Mouse (Mus musculus) myocyte (in vitro differentiated cells): ENCODE results near the gene Cdca3. TPM values are rescaled to one million over a fixed set of nuclear protein-coding genes. Genes with fewer than 3 reads are reported as not detected.
"Not testable (repeated sequence)": the region's sequence is repeated elsewhere in the genome, so short reads cannot be mapped to it uniquely, and the experiment has no call there.

ENCODE experiments used
- H3K27me3 ChIP-seq: one replicate; pipeline ENCODE4 v1.6.1; 2011; ENCODE audit not compliant: control insufficient read depth, insufficient read depth, insufficient read length
- H3K36me3 ChIP-seq: one replicate; pipeline ENCODE4 v1.6.1; 2011; ENCODE audit not compliant: control insufficient read depth, insufficient read depth
- H3K4me2 ChIP-seq: one replicate; pipeline ENCODE4 v1.6.1; 2011; ENCODE audit warnings: low read depth, control low read depth
- H3K4me3 ChIP-seq: one replicate; pipeline ENCODE4 v1.5.1; 2011; ENCODE audit warnings: mild to moderate bottlenecking, control low read depth, moderate library complexity
- H3K79me2 ChIP-seq: one replicate; pipeline ENCODE4 v1.6.1; 2011; ENCODE audit not compliant: control insufficient read depth, insufficient read depth
- H3ac ChIP-seq: one replicate; pipeline ENCODE4 v1.6.1; 2011; ENCODE audit not compliant: control insufficient read depth, insufficient read length
- CEBPB ChIP-seq: IDR thresholded peaks from 2 replicates; pipeline ENCODE4 v1.6.1; 2011; ENCODE audit warnings: mild to moderate bottlenecking, moderate library complexity; ENCODE audit not compliant: poor library complexity, insufficient read depth, severe bottlenecking
- E2F4 ChIP-seq: IDR thresholded peaks from one replicate; pipeline ENCODE4 v1.6.1; 2011; ENCODE audit warnings: mild to moderate bottlenecking, control low read depth, moderate library complexity; ENCODE audit not compliant: insufficient read depth
- MAX ChIP-seq: IDR thresholded peaks from one replicate; pipeline ENCODE4 v1.6.1; 2011; ENCODE audit warnings: low read depth, mild to moderate bottlenecking, control low read depth
- MYOD1 ChIP-seq, 3 experiments: IDR thresholded peaks; one replicate each; pipeline ENCODE4 v1.6.1; 2011; ENCODE audit warnings: control low read depth in 2 of 3, low read depth in 2 of 3, mild to moderate bottlenecking in 2 of 3, moderate library complexity in 1 of 3; ENCODE audit not compliant: insufficient read length in 2 of 3, control insufficient read depth in 1 of 3
- MYOG ChIP-seq, 3 experiments: IDR thresholded peaks; one replicate each; pipeline ENCODE4 v1.6.1; 2011; ENCODE audit warnings: control low read depth in 2 of 3, low read depth in 2 of 3, mild to moderate bottlenecking in 2 of 3; ENCODE audit not compliant: insufficient read length in 2 of 3, control insufficient read depth in 1 of 3, insufficient read depth in 1 of 3
- POLR2A ChIP-seq: IDR thresholded peaks from one replicate; pipeline ENCODE4 v1.6.1; 2011; ENCODE audit warnings: low read depth, mild to moderate bottlenecking, control low read depth, moderate library complexity; ENCODE audit not compliant: insufficient read length
- POLR2AphosphoS2 ChIP-seq: IDR thresholded peaks from one replicate; pipeline ENCODE4 v1.6.1; 2011; ENCODE audit warnings: low read depth, control low read depth; ENCODE audit not compliant: insufficient read length
- REST ChIP-seq: IDR thresholded peaks from one replicate; pipeline ENCODE4 v1.6.1; 2011; ENCODE audit warnings: mild to moderate bottlenecking, control low read depth, moderate library complexity; ENCODE audit not compliant: insufficient read depth, insufficient read length
- SRF ChIP-seq: IDR thresholded peaks from one replicate; pipeline ENCODE4 v1.6.1; 2011; ENCODE audit warnings: low read depth; ENCODE audit not compliant: control insufficient read depth, insufficient read length
- TCF12 ChIP-seq: IDR thresholded peaks from one replicate; pipeline ENCODE4 v1.6.1; 2011; ENCODE audit warnings: mild to moderate bottlenecking, control low read depth; ENCODE audit not compliant: poor library complexity, insufficient read depth, severe bottlenecking
- TCF3 ChIP-seq: IDR thresholded peaks from one replicate; pipeline ENCODE4 v1.6.1; 2011; ENCODE audit warnings: low read depth, control low read depth; ENCODE audit not compliant: insufficient read length
- USF1 ChIP-seq: IDR thresholded peaks from one replicate; pipeline ENCODE4 v1.6.1; 2011; ENCODE audit warnings: low read depth, mild to moderate bottlenecking, control low read depth, moderate library complexity
- polyA plus RNA-seq: library from polyadenylated mRNA; unstranded; fragments of >200 nt; fragmentation: generic; extraction: Trizol; gene quantifications from one replicate; pipeline ENCODE4 v1.2.1, GENCODE M21; 2012; ENCODE audit warnings: missing spikeins

The Cdca3 gene
- polyA plus RNA-seq, 1 experiment, result 28.8 TPM

- TF ChIP-seq TCF12, result no peak
- TF ChIP-seq TCF3, result no peak
- TF ChIP-seq MYOG (IDR thresholded peaks at IDR 0.05; ENCODE audit: control insufficient read depth in 1 of 3, insufficient read depth in 1 of 3, insufficient read length in 2 of 3, low read depth in 2 of 3), result no peak
- TF ChIP-seq MAX, result no peak
- TF ChIP-seq POLR2A, result no peak
- no peak for TF ChIP-seq POLR2AphosphoS2
- no peak for TF ChIP-seq REST
- TF ChIP-seq MYOD1 (IDR thresholded peaks at IDR 0.05; ENCODE audit: control insufficient read depth in 1 of 3, insufficient read length in 2 of 3, low read depth in 2 of 3), result no peak
- no peak for TF ChIP-seq E2F4
- no peak for TF ChIP-seq CEBPB
- TF ChIP-seq SRF, result no peak
- no peak for TF ChIP-seq USF1
- peak overlapping the region; percentile 12 for H3K4me2 ChIP-seq
- no peaks in the 10 kb centered on the region for H3K79me2 ChIP-seq
- H3K36me3 ChIP-seq, result no peaks in the 10 kb centered on the region
- H3K27me3 ChIP-seq, result no peaks in the 10 kb centered on the region
- no peak overlapping the region for H3ac ChIP-seq
- H3K4me3 ChIP-seq, result no peak overlapping the region
These were observed 33.6 kb upstream of the Cdca3 start for GRCm38 (mm10) chr6:124795781-124796180.

DNA sequence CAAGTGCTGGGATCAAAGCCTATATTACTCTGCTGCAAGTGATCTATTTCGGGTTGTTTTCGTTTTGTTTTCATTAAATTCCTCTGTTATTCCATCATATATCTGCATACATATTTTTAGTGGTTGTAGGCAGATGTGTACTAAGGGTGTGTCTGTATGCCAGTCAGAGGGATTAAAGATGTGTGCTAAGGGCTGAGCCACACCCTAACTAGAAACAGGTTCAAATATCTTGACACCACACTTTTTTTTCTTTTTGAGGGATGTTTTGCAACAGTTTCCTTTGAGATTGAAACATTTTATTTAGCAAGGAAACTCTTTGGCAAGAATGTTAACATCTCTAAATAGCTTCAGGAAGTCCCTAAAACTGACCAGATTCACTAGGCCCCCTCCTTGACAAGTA is 33.1 kb upstream of the Cdca3 start:
- Histone ChIP-seq H3K79me2 (no peaks in the 10 kb centered on the region), H3K27me3 (no peaks in the 10 kb centered on the region), H3K4me3 (no peak overlapping the region), H3K36me3 (no peaks in the 10 kb centered on the region), H3K4me2 (peak overlapping the region; percentile 12), H3ac (no peak overlapping the region)
- TF ChIP-seq CEBPB (0 out of 2 replicates have a peak, but pooled peaks have one; percentile 54), POLR2A (no peak)

GRCm38 (mm10) chr6:124802400-124802799 is 26.9 kb upstream of the Cdca3 start:
- H3K4me2 ChIP-seq, H3K27me3 ChIP-seq, H3K79me2 ChIP-seq, H3ac ChIP-seq, H3K36me3 ChIP-seq, H3K4me3 ChIP-seq: not testable (repeated sequence)

DNA sequence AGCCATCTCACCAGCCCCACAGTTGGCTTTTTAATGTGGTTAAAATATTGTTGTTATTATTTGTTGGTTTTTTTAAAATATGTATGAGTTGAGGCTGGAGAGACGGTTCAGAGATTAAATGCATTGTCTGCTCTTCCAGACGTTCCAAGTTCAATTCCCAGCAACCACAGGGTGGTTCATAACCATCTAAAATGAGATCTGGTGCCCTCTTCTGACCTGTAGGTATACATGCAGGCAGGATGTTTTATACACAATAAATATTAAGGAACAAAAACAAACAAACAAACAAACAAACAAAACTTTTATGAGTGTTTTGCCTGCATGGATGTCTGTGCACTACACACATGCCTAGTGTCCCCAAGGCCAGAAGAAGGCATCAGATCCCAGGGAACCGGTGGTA is 26.3 kb upstream of the Cdca3 start:
- Histone ChIP-seq H3K79me2 (no peaks in the 10 kb centered on the region), H3K4me3 (no peak overlapping the region), H3K4me2 (no peak overlapping the region), H3ac (no peak overlapping the region), H3K27me3 (no peaks in the 10 kb centered on the region), H3K36me3 (no peaks in the 10 kb centered on the region)
- TF ChIP-seq REST, result no peak
- TF ChIP-seq CEBPB, result no peak
- no peak for TF ChIP-seq TCF3
- no peak for TF ChIP-seq MYOG (IDR thresholded peaks at IDR 0.05; ENCODE audit: control insufficient read depth in 1 of 3, insufficient read depth in 1 of 3, insufficient read length in 2 of 3, low read depth in 2 of 3)
- no peak for TF ChIP-seq MYOD1 (IDR thresholded peaks at IDR 0.05; ENCODE audit: control insufficient read depth in 1 of 3, insufficient read length in 2 of 3, low read depth in 2 of 3)
- TF ChIP-seq POLR2AphosphoS2, result no peak
- no peak for TF ChIP-seq POLR2A
- no peak for TF ChIP-seq SRF
- no peak for TF ChIP-seq TCF12
- no peak for TF ChIP-seq USF1
- no peak for TF ChIP-seq MAX
- TF ChIP-seq E2F4, result no peak

GRCm38 (mm10) chr6:124803691-124804090 is 25.7 kb upstream of the Cdca3 start:
- not testable (repeated sequence) for H3K4me3 ChIP-seq, H3K79me2 ChIP-seq, H3ac ChIP-seq, H3K36me3 ChIP-seq, H3K27me3 ChIP-seq, H3K4me2 ChIP-seq

GRCm38 (mm10) chr6:124804341-124804740 is 25.0 kb upstream of the Cdca3 start:
- Histone ChIP-seq H3ac (no peak overlapping the region), H3K4me3 (peak overlapping the region; percentile 9), H3K27me3 (no peaks in the 10 kb centered on the region), H3K79me2 (no peaks in the 10 kb centered on the region), H3K36me3 (no peaks in the 10 kb centered on the region), H3K4me2 (peak overlapping the region; percentile 92)
- no peak for TF ChIP-seq USF1
- no peak for TF ChIP-seq MYOG (IDR thresholded peaks at IDR 0.05; ENCODE audit: control insufficient read depth in 1 of 3, insufficient read depth in 1 of 3, insufficient read length in 2 of 3, low read depth in 2 of 3)
- no peak for TF ChIP-seq TCF12
- no peak for TF ChIP-seq CEBPB
- TF ChIP-seq POLR2AphosphoS2, result no peak
- TF ChIP-seq REST, result no peak
- TF ChIP-seq POLR2A, result no peak
- TF ChIP-seq MYOD1 (IDR thresholded peaks at IDR 0.05; ENCODE audit: control insufficient read depth in 1 of 3, insufficient read length in 2 of 3, low read depth in 2 of 3), result no peak
- TF ChIP-seq TCF3, result no peak
- TF ChIP-seq SRF, result no peak
- TF ChIP-seq E2F4, result no peak
- TF ChIP-seq MAX, result no peak
